Mouse (Mus musculus): Measurements from ENCODE around the gene Ccnf. TPM values are rescaled to one million over a fixed set of nuclear protein-coding genes. Genes with fewer than 3 reads are reported as not detected.

Ccnf gene
- polyA plus RNA-seq, 1 experiment from 2014 or later = 11.8 TPM

GRCm38 (mm10) chr17:24236921-24237320, 14.4 kb downstream of the Ccnf start:
- Histone ChIP-seq H3K4me2 (replicated peaks; ENCODE audit: low read depth) (no peak overlapping the region), H3K27ac (replicated peaks) (no peak overlapping the region), H3K36me3 (ENCODE audit: control insufficient read depth, insufficient read depth, low read length) (peaks cover 32% of the 10 kb centered on the region), H3K9ac (ENCODE audit: low read length) (no peak overlapping the region), H3K4me3 (ENCODE audit: low read depth, low read length) (no peak overlapping the region), H3K9me3 (ENCODE audit: control insufficient read depth, low read length) (no peaks in the 10 kb centered on the region), H3K27me3 (ENCODE audit: control insufficient read depth, insufficient read depth, low read length) (no peaks in the 10 kb centered on the region), H3K4me1 (replicated peaks; ENCODE audit: control insufficient read depth, insufficient read depth) (no peaks in the 10 kb centered on the region)
- 92% methylated on average over 7 of the region's 7 CpGs for WGBS
- DNase-seq (ENCODE audit: low spot score) (no peak), ATAC-seq (ENCODE audit: low FRiP score, low TSS enrichment) (no peak)
- no peak for TF ChIP-seq CTCF (IDR thresholded peaks at IDR 0.05; ENCODE audit: low read depth)
- no peak for TF ChIP-seq EP300 (optimal IDR thresholded peaks at IDR 0.05)

GRCm38 (mm10) chr17:24236479-24236878, 14.8 kb downstream of the Ccnf start:
- Histone ChIP-seq H3K4me2 (replicated peaks; ENCODE audit: low read depth) (no peak overlapping the region), H3K4me3 (ENCODE audit: low read depth, low read length) (no peak overlapping the region), H3K9me3 (ENCODE audit: control insufficient read depth, low read length) (no peaks in the 10 kb centered on the region), H3K4me1 (replicated peaks; ENCODE audit: control insufficient read depth, insufficient read depth) (no peaks in the 10 kb centered on the region), H3K9ac (ENCODE audit: low read length) (no peak overlapping the region), H3K36me3 (ENCODE audit: control insufficient read depth, insufficient read depth, low read length) (peaks cover 34% of the 10 kb centered on the region), H3K27me3 (ENCODE audit: control insufficient read depth, insufficient read depth, low read length) (no peaks in the 10 kb centered on the region), H3K27ac (replicated peaks) (no peak overlapping the region)
- WGBS = 100% methylated on average over 1 of the region's 1 CpGs
- TF ChIP-seq EP300 (optimal IDR thresholded peaks at IDR 0.05) (no peak), CTCF (IDR thresholded peaks at IDR 0.05; ENCODE audit: low read depth) (no peak)
- no peak for DNase-seq (ENCODE audit: low spot score)
- ATAC-seq (ENCODE audit: low FRiP score, low TSS enrichment) = no peak

GRCm38 (mm10) chr17:24227941-24228340, 23.3 kb downstream of the Ccnf start:
- Histone ChIP-seq H3K36me3 (ENCODE audit: control insufficient read depth, insufficient read depth, low read length) (peaks cover 21% of the 10 kb centered on the region), H3K27ac (replicated peaks) (no peak overlapping the region), H3K4me2 (replicated peaks; ENCODE audit: low read depth) (no peak overlapping the region), H3K9me3 (ENCODE audit: control insufficient read depth, low read length) (no peaks in the 10 kb centered on the region), H3K27me3 (ENCODE audit: control insufficient read depth, insufficient read depth, low read length) (no peaks in the 10 kb centered on the region), H3K4me1 (replicated peaks; ENCODE audit: control insufficient read depth, insufficient read depth) (no peaks in the 10 kb centered on the region), H3K4me3 (ENCODE audit: low read depth, low read length) (no peak overlapping the region), H3K9ac (ENCODE audit: low read length) (no peak overlapping the region)
- 80% methylated on average over 7 of the region's 7 CpGs for WGBS
- ATAC-seq (ENCODE audit: low FRiP score, low TSS enrichment) (no peak), DNase-seq (ENCODE audit: low spot score) (no peak)
- TF ChIP-seq EP300 (optimal IDR thresholded peaks at IDR 0.05) (no peak), CTCF (IDR thresholded peaks at IDR 0.05; ENCODE audit: low read depth) (no peak)

GRCm38 (mm10) chr17:24226721-24227120, 24.6 kb downstream of the Ccnf start:
- H3K4me2 ChIP-seq (replicated peaks; ENCODE audit: low read depth) = no peak overlapping the region
- H3K9me3 ChIP-seq (ENCODE audit: control insufficient read depth, low read length) = no peaks in the 10 kb centered on the region
- TF ChIP-seq EP300 (optimal IDR thresholded peaks at IDR 0.05) (no peak), CTCF (IDR thresholded peaks at IDR 0.05; ENCODE audit: low read depth) (no peak)
- H3K27ac ChIP-seq (replicated peaks) = no peak overlapping the region
- H3K36me3 ChIP-seq (ENCODE audit: control insufficient read depth, insufficient read depth, low read length) = peaks cover 17% of the 10 kb centered on the region
- H3K9ac ChIP-seq (ENCODE audit: low read length) = no peak overlapping the region
- H3K27me3 ChIP-seq (ENCODE audit: control insufficient read depth, insufficient read depth, low read length) = no peaks in the 10 kb centered on the region
- H3K4me1 ChIP-seq (replicated peaks; ENCODE audit: control insufficient read depth, insufficient read depth) = no peaks in the 10 kb centered on the region
- no peak overlapping the region for H3K4me3 ChIP-seq (ENCODE audit: low read depth, low read length)
- no peak for ATAC-seq (ENCODE audit: low FRiP score, low TSS enrichment)
- 92% methylated on average over 8 of the region's 8 CpGs for WGBS
- no peak for DNase-seq (ENCODE audit: low spot score)

- ATAC-seq (ENCODE audit: low FRiP score, low TSS enrichment) (no peak), DNase-seq (ENCODE audit: low spot score) (no peak)
- H3K4me2 ChIP-seq (replicated peaks; ENCODE audit: low read depth) = no peak overlapping the region
- H3K4me3 ChIP-seq (ENCODE audit: low read depth, low read length) = no peak overlapping the region
- no peak overlapping the region for H3K9ac ChIP-seq (ENCODE audit: low read length)
- H3K27me3 ChIP-seq (ENCODE audit: control insufficient read depth, insufficient read depth, low read length) = no peaks in the 10 kb centered on the region
- 93% methylated on average over 5 of the region's 5 CpGs for WGBS
- no peak overlapping the region for H3K27ac ChIP-seq (replicated peaks)
- no peaks in the 10 kb centered on the region for H3K9me3 ChIP-seq (ENCODE audit: control insufficient read depth, low read length)
- TF ChIP-seq EP300 (optimal IDR thresholded peaks at IDR 0.05) = no peak
- no peak for TF ChIP-seq CTCF (IDR thresholded peaks at IDR 0.05; ENCODE audit: low read depth)
- H3K4me1 ChIP-seq (replicated peaks; ENCODE audit: control insufficient read depth, insufficient read depth) = peaks cover 4% of the 10 kb centered on the region; the same call in 1 of the 2 replicates
- H3K36me3 ChIP-seq (ENCODE audit: control insufficient read depth, insufficient read depth, low read length) = peaks cover 16% of the 10 kb centered on the region
Measured at GRCm38 (mm10) chr17:24225851-24226250, 25.4 kb downstream of the Ccnf start.

GRCm38 (mm10) chr17:24224741-24225140, 26.5 kb downstream of the Ccnf start:
- Histone ChIP-seq H3K4me3 (ENCODE audit: low read depth, low read length) (no peak overlapping the region), H3K4me1 (replicated peaks; ENCODE audit: control insufficient read depth, insufficient read depth) (peaks cover 7% of the 10 kb centered on the region), H3K27ac (replicated peaks) (no peak overlapping the region), H3K9ac (ENCODE audit: low read length) (no peak overlapping the region), H3K27me3 (ENCODE audit: control insufficient read depth, insufficient read depth, low read length) (no peaks in the 10 kb centered on the region), H3K4me2 (replicated peaks; ENCODE audit: low read depth) (no peak overlapping the region), H3K9me3 (ENCODE audit: control insufficient read depth, low read length) (no peaks in the 10 kb centered on the region), H3K36me3 (ENCODE audit: control insufficient read depth, insufficient read depth, low read length) (peaks cover 13% of the 10 kb centered on the region)
- DNase-seq (ENCODE audit: low spot score) = no peak
- TF ChIP-seq EP300 (optimal IDR thresholded peaks at IDR 0.05) (no peak), CTCF (IDR thresholded peaks at IDR 0.05; ENCODE audit: low read depth) (no peak)
- ATAC-seq (ENCODE audit: low FRiP score, low TSS enrichment) = no peak
- WGBS = 82% methylated on average over 10 of the region's 10 CpGs
